Mouse (Mus musculus) layer of hippocampus, adult 18-20 months (tissue): Measurements from ENCODE around the gene 4930519P11Rik. TPM values are rescaled to one million over a fixed set of nuclear protein-coding genes. Genes with fewer than 3 reads are reported as not detected.

ENCODE experiments used
- DNase-seq, 2 experiments: peaks; one replicate each; pipeline ENCODE4 v3.0.0; 2022; ENCODE audit warnings: low spot score in 2 of 2
- total RNA-seq, 2 experiments: library from RNA; stranded (reverse); gene quantifications; 2 replicates each; pipeline ENCODE4 v1.2.3; 2021

The 4930519P11Rik gene
- total RNA-seq, 2 experiments from 2014 or later = not detected

DNA sequence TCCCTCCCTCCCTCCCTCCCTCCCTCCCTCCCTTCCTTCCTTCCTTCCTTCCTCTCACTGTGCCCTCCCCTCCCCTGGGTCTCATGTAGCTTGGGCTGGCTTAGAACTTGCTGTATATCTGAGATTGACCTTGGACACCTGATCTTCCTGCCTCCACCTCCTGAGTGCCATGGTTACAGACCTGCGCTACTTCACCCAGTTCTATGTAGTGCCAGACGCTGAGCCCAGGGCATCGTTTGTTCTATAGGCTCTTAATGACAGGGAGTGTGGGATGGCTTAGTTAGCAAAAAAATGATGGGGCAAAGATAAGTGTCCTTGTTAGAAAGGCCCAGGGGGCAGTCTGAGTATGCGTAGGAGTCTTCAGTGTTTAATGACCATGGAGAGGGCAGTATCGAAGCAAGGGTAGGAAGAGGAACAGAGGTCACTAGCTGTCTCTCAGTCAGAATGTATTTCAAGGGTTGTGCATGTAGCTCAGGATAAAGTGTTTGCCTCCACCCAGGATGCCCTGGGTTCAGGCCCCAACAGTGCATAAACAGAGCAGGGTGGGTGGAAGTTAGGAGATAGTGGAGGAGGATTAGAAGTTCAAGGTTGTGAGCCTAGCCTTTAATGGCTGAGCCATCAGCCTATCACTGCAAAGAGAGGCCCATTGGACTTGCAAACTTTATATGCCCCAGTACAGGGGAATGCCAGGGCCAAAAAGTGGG is 20.0 kb upstream of the 4930519P11Rik start:
- DNase-seq = no peak

DNA sequence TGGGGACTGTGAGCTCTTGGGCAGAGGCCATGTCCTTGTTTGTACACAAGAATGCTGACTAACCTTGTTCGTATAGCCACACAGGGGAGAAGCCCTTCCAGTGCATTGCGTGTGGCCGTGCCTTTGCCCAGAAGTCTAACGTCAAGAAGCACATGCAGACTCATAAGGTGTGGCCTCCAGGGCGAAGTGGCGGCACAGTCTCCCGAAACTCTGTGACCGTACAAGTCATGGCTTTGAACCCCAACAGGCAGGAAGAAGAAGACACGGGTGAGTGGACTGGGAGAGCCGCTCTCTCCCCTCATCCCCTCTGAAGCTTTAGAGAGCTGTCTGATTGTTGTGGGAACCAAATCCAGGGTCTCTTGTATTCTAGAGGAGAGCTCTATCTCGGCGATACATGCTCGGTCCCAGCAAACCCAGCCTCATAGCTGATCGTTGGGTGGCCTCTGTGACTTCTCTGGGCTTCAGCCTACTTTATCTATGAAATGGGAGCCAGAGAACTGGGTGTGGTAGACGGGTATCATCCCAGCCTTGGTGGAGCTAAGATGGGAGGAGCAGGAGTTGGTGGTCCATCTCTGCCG is 19.1 kb upstream of the 4930519P11Rik start:
- DNase-seq = no peak

DNA sequence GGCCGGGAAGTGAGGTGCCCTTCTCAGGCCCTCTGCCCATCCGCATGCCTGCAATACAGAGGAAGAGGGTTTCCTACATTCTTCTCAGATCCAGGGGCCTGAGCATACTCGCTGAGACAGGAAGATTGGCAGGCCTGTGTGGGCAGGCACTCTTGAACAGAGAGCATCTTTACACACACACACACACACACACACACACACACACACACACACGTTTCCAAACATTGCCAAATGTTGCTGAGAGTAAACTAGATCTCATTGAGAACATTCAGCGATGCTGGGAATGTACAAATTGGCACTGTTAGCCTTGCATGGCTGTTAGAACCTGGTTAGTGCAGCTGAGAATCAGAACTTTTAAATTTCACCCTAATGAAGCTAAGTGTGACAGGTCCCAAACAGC is 17.3 kb upstream of the 4930519P11Rik start:
- peak; percentile 18 to 70 for DNase-seq

DNA sequence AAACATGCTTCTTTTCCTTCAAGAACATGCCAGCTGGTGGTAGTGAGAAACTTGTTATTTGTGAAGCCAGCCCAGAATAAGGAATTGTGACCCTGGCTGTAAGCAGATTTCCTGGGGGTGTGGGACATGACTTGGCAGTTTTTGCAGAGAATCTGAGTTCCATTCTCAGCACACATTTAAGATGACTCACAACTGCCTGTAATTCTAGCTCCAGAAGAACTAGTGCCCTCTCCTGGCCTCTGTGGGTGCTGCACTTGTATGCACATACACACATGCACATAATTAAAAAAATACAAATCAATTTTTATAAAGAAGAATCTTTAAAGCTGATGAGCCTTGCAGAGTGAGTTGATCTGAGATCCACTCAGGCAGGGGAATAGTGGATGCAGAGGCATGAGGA is 10.9 kb upstream of the 4930519P11Rik start:
- no peak for DNase-seq

DNA sequence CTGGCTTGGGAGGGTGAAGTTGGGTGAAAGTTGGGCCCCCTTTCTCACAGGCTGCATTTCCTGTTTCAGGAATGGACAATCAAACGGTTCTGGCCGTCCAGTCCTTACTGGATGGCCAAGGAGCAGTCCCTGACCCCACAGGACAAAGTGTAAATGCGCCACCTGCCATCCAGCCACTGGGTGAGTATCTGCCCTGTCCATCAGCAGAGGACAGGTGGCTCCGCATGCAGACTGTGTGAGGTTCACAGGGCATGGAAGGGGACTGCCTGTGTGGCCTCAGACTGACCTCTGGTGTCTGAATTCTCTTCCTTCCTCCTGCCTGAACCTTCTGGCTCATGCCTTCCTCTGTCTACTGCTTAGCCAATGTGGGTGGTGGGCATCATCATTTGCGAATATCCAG is 8.4 kb upstream of the 4930519P11Rik start:
- no peak for DNase-seq

DNA sequence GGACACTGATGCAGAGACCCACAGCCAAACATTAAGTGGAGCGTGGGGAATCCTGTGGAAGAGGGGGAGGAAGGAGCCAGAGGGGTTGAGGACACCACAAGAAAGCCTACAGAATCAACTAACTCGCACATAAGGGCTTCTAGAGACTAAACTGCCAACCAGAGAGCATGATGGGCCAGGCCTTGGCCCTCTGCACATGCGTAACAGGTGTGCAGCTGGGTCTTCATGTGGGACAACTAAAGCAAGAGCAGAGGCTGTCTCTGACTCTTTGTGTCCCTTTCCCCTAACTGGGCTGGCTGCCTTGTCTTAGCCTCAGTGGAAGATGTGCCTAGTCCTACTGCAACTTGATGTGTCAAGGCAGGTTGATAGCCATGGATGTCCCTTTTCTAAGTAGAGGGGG is 3.8 kb upstream of the 4930519P11Rik start:
- DNase-seq = no peak

DNA sequence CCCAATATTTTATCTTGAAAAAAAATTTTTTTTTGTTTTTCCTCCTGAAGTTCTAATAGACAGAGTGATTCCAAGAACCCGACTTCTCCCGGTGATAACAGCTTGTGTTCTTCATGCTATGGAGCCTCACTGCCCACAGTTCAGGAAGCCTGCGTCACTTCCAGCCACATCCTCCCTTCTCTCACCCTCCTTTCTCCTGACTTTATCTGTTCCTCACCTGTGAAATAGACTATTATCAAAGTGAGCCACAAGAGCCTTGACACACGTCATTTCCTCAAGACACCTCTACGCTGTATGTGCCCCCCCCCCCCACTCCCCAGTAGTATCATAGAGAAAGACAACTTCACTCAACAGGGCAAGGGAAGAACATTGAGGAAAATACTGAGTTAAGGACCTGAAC is 2.4 kb upstream of the 4930519P11Rik start:
- DNase-seq = no peak

DNA sequence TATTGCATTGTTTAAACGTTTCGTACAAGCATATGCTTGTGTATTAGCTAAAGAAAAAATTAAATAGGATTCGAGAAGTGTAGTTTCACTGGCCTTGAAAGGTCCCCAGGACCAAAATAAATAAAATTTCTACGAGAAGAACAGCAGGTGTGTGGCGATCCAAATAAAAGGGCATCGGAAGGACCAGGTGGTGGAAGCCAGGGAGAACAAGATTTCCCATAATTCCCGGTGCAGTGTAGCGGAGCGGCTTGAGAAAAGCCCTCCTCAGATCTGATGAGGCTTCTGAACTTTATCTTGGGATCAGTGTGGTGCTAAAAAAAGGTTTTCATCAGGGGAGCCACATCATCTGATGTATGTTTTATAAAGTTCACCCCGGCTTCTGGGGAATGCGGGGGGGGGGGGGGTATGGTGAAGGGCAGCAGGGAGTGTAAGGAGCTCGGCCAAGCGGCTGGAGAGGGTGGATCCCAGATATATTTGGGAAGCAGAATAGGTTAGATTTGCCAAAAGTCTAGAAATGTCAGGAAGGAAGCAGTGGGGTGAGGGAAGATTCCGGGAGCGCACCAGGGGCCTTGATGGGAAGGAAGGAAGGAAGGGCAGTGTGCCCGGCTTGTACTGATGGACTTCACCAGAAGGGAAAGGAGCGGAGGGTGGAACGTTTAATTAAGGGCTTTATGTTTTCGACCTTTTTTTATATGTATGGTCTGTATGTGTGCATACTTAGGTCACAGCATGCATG is 1.8 kb upstream of the 4930519P11Rik start:
- no peak for DNase-seq

DNA sequence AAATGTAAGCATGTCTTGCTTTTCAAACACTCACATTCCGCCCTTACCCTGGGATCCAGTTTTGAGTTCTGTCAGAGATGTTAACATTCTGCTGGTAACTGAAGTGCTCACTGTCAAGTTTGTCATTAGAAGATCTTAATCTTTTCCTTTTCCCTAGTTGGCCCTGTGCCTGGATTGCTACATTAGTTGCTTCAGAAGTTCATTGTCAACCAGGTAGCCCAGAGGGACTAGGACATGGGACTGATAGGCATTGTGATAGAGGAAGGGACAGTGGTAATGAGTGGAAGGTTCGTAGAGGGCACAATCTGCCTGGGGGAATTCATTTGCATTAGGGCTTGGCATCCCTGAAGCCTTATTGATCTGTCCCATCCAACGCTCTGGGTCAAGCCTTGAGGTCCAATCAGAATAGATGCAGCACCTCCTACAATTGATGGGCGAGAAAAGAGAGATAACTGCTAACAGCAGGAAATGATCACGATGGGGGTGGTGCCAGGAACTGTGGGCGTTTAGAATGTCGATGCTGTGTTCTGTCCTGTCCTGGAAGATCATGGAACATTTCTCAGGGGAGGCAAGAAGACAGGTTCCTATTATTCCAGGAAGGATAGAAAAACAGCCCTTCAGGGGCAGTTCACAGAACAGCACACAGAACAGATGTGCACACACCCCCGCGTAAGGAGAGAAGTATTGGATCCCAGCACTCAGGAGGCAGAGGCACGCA is 4.0 kb downstream of the 4930519P11Rik start:
- DNase-seq = no peak

DNA sequence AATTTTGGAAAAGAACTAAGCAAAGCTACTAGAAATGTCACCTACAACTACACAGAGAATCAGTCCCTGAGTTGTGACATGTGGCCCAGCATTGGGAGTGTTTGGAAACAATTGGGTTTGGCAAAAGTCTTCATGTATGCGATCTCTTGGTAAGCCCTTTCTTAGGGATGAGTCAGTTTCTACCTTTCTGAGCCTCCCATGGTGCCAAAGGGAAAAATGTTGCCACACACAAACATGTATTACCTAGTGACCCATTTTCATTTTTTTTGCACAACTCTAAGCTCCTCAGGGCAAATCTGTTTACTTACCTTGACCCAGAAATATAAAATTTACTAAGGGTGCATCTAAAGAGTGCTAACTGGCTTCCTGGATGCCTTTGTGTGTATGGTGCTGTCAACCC is 6.3 kb downstream of the 4930519P11Rik start:
- no peak for DNase-seq

DNA sequence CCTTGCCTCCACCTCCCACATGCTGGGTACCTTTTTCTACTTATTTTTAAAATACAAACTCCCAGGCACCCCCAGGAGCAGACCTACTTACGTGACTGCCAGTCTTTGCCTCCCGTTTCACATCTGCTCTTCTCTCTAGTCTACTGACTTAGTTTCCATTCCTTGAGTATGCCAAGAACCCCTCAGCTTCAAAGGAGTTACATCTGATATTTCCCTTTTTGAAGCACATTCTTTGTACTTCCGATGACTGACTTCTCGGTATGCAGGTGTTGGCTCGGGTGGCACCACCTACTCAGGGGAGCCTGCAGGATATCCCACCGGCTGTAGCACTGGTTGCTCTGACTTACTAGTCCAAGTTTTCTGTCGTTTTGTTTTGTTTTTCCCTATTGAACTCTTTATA is 9.1 kb downstream of the 4930519P11Rik start:
- DNase-seq = no peak

DNA sequence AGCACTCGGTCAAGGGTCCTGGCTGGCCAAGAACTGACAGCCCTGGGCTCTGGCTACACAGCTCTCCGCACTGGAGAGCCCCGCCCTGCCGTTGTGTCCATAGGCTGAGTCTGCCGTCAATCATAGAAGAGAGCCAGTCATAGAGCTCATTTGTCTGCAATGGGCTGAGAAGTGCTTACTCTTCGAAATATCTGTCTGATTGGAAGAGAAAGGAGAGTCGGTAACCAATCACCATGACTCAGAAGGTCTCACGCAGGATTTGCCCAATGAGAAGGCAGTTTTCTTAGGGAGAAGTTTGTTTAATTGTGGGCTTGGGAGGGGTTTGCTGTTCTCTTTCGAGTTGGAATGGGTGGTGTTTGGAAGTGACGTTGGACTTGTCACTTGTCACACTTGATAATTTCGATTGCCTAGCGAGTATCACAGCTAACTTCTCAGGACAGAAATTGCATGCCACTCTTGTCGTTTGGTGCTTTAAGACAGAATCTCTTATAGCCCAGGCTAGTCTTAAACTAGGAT is 9.5 kb downstream of the 4930519P11Rik start, which contains the start of gene Pxmp4:
Gene Pxmp4, minus strand, starts transcription at position 71 of the 516 bp plus-strand sequence.
- peak; percentile 97 to 100 for DNase-seq

DNA sequence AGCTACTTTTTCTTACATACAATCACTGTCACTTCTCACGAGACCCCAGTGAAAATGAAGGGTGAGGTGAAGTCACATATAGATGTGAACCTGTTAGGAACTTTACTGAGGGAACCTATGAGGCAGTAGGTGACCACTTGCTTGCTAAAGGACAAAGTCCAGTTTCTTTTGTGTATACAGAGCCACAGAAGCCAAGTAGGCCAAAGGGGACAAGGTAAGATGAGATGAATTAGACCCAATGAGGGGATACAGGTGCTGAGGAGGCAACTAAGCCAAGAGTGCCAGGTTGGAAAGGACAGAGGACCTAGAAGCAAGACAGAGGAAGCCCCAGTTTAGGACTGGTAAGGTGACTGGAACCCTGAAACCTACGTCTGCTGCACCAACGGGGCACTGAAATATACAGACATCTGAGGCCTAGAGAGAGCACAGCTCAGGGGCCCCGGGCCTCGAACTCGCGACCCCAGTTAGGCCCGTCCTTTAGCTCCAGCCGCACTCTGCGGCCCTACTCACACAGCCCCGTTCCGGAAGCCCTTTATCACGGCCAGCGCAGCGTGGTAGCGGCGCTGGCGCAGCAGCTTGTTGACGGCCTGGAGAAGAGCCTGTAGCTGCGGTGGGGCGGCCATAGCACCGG is 10.1 kb downstream of the 4930519P11Rik start:
- no peak for DNase-seq

DNA sequence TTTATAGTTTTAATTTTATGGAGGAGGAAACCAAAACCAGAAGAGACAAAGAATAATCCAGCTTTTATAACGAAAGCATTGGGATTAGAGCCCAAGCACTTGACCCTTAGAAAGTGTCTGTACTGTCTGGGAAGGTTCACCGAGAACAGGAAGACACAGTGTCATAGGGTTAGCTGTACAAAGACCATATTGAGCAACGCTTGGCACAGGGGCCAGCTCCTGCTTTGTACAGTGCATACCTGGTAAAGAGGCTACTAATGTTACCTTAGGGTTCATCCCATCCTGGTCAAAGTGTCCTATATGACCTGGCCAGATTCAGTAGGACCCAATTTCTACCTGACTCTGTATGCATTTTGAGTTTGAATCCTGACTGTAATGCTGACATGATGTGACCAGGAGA is 11.9 kb downstream of the 4930519P11Rik start:
- DNase-seq = no peak

DNA sequence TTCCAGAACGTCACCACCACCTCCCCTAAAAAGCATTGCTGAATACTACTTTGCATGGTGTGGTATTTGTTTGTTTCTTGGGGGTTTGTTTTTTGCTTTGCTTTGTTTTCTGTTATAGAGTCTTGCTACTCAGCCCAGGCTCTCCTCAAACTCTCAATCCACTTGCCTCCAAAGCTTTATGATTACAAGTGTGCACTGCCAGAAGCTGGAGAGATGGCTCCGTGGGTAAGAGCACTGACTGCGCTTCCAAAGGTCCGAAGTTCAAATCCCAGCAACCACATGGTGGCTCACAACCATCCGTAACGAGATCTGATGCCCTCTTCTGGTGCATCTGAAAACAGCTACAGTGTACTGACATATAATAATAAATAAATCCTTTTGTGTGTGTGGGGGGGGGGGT is 12.7 kb downstream of the 4930519P11Rik start:
- DNase-seq = no peak

DNA sequence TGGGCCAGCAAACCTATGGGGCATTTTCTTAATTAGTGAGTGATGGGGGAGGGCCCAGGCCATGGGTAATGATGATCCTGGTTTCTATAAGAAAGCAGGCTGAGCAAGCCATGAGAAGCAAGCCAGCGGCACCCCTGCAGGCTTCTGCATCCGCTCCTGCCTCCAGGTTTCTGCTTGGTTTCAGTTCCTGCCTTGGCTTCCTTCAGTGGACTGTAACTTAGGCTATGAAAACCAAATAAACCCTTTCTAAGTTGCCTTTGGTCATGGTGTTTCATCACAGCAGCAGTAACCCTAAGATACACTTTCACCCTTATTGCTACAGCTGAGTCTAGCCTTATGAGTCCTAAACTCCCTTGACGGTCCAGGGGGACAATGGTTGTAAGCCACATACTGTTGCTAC is 15.8 kb downstream of the 4930519P11Rik start:
- DNase-seq = no peak

DNA sequence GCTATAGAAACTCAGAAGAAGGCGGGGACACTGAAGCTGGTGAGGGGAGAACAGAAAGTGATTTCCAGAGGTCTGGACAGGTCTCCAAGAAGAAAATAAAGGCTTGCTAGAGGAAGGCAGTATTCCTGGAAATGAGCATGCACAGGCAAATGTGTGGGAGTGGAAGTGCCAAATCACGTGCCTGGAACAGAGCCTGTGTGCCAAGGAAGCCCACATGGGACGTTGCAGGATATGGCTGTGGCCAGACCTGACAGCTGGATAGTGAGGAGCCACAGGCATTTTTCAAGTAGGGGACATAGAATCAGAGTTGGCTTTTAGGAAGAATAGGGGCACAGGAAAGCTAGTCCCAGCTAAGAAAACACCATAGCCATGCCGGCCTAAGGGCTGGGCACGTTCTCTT is 17.5 kb downstream of the 4930519P11Rik start:
- no peak for DNase-seq

DNA sequence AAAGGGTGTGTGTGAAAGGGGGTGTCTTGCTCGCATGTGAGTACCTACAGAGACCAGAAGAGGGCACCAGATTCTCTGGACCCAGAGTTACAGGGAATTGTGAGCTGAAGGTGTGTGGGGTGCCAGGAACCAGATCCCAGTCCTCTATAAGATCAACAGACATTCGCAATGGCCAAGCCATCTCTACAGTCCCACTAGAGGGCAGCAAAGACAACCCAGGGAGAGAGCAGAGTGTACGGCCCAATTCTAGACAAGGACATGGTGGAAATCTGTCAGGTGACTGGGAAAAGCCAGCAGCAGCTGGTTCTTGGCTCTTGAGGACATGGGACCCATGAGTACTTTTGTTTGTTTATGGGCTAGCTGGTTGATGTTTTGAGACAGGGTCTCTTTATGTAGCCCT is 20.2 kb downstream of the 4930519P11Rik start:
- DNase-seq = peak in 1 of 2 experiments; percentile 25

DNA sequence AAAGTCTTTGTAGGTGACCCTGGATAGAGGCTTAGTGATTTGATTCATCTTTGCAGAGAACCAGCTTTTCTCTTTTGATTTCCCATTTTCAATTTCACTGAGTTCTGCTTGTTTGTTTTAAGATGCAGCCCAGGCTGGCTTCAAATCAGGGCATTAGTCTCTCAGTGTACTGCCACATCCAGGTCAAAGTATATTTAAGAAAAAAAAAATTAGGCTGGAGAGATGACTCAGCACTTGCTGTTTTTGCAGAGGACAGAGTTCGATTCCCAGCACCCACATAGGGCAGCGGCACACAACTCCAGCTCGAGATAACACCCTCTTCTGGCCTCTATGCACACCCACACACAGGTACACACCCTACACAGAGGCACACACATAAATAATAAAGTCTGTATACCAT is 22.0 kb downstream of the 4930519P11Rik start:
- no peak for DNase-seq

DNA sequence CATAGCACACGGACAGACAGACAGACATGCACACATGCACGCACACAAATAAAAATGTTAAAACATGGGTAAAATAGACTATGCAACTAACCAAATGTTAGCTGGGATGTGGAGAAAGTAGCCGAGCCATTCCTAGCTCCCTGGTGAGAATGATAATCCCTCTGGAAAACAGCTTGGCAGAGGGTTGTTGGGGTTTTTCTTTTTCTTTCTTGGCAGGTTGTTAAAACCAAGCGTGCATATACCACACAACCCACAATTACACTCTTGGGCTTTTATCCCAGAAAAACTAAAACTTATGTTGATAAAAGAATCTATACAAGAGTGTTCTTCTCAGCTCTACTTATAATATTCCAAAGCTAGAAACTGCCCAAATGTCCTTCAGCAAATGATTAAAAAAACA is 24.2 kb downstream of the 4930519P11Rik start:
- no peak for DNase-seq

DNA sequence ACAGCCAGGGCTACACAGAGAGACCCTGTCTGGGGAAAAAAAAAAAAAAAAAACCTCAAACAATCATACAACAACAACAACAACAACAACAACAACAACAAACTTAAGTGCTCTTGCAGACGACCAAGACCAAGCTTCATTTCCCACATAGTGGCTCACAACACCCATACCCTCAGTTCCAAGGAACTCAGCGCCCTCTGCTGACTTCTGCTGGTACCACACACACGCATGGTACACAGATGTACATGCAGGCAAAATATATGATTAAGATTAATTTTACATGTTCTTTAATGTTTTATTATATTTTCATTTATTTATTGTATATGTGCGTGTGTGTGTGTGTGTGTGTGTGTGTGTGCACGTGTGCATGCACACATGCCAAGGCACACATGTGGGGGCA is 26.8 kb downstream of the 4930519P11Rik start:
- DNase-seq = no peak
